Mouse (Mus musculus) midbrain, embryonic 16.5 days (tissue): ENCODE results near the gene Pkp1. TPM values are rescaled to one million over a fixed set of nuclear protein-coding genes. Genes with fewer than 3 reads are reported as not detected.

Source experiments
- ATAC-seq: fragments of 200-750 bp; cut with Nextera tagmentation; 2 replicates; pipeline ENCODE4 v1.8.0; 2017; ENCODE audit warnings: moderate TSS enrichment
- H3K27ac ChIP-seq: fragments of 300-500 bp; sonication (generic); 2 replicates; pipeline ENCODE4 v1.5.1; 2014; ENCODE audit warnings: mild to moderate bottlenecking, low read length, mixed read lengths
- H3K27me3 ChIP-seq: fragments of 300-500 bp; sonication (generic); 2 replicates; pipeline ENCODE4 v1.6.1; 2014; ENCODE audit warnings: low read depth, low read length, mixed read lengths; ENCODE audit not compliant: control insufficient read depth, insufficient read depth
- H3K36me3 ChIP-seq: fragments of 300-500 bp; sonication (generic); 2 replicates; pipeline ENCODE4 v1.6.1; 2014; ENCODE audit warnings: mild to moderate bottlenecking, low read length, moderate library complexity, mixed read lengths; ENCODE audit not compliant: control insufficient read depth, insufficient read depth
- H3K4me1 ChIP-seq: fragments of 300-500 bp; sonication (generic); 2 replicates; pipeline ENCODE4 v1.6.1; 2014; ENCODE audit warnings: mild to moderate bottlenecking, low read length, mixed read lengths; ENCODE audit not compliant: control insufficient read depth, insufficient read depth
- H3K4me2 ChIP-seq: fragments of 300-500 bp; sonication (generic); 2 replicates; pipeline ENCODE4 v1.6.1; 2014; ENCODE audit warnings: mild to moderate bottlenecking, low read length, mixed read lengths
- H3K4me3 ChIP-seq: fragments of 300-500 bp; sonication (generic); 2 replicates; pipeline ENCODE4 v1.5.1; 2014; ENCODE audit warnings: low read depth, mild to moderate bottlenecking, low read length, moderate library complexity, mixed read lengths
- H3K9ac ChIP-seq: fragments of 300-500 bp; sonication (generic); 2 replicates; pipeline ENCODE4 v1.6.1; 2014; ENCODE audit warnings: low read depth, low read length, mixed read lengths
- H3K9me3 ChIP-seq: fragments of 300-500 bp; sonication (generic); replicated peaks from 2 replicates; pipeline ENCODE4 v1.6.1; 2014; ENCODE audit warnings: mild to moderate bottlenecking, low read length, mixed read lengths; ENCODE audit not compliant: control insufficient read depth, poor library complexity, severe bottlenecking
- WGBS: fragments of 180-500 bp; shearing (Covaris S2); extraction: QIAGEN DNeasy Blood & Tissue Kit; methylation state at CpG from one replicate; pipeline ENCODE4 v1.1.7; 2014; 5-methylcytosine and 5-hydroxymethylcytosine counted together
- polyA plus RNA-seq: library from polyadenylated mRNA; unstranded; fragments of >200 nt; fragmentation: Nextera tagmentation; extraction: Ambion mirVana; gene quantifications from 2 replicates; pipeline ENCODE4 v1.2.1, GENCODE M21; 2015

The Pkp1 gene
- polyA plus RNA-seq, 1 experiment from 2014 or later, result not detected

DNA sequence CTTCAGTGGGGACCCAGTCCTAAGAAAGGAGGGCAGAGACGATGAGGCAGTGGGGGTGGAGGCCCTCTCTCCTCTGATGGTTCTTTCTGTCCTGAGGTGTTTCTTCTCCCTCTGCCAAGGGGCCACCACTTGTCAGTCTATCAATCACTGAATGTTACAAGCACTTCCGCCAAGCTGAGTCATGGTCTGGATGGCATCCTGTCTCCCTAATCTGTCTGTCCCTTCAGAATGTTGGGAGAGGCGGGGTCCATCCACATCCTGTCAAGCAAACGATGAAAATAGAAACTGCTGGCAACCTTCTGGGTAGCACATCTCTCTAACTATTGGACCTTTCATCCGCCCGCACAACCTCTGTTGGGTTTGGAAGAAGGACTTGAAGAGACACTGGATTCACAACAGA is 74.5 kb downstream of the Pkp1 start:
- no peak overlapping the region for H3K27ac ChIP-seq
- H3K27me3 ChIP-seq, result no peaks in the 10 kb centered on the region
- 86% methylated on average over 6 of the region's 6 CpGs for WGBS
- no peaks in the 10 kb centered on the region for H3K4me1 ChIP-seq
- H3K9ac ChIP-seq, result no peak overlapping the region
- H3K4me3 ChIP-seq, result no peak overlapping the region
- H3K36me3 ChIP-seq, result no peaks in the 10 kb centered on the region
- no peaks in the 10 kb centered on the region for H3K9me3 ChIP-seq
- no peak for ATAC-seq
- no peak overlapping the region for H3K4me2 ChIP-seq

GRCm38 (mm10) chr1:135843519-135844262 is 75.3 kb downstream of the Pkp1 start:
- no peak for ATAC-seq
- 87% methylated on average over 10 of the region's 10 CpGs for WGBS
- Histone ChIP-seq H3K9me3 (no peaks in the 10 kb centered on the region), H3K4me3 (no peak overlapping the region), H3K27me3 (no peaks in the 10 kb centered on the region), H3K27ac (no peak overlapping the region), H3K4me2 (no peak overlapping the region), H3K9ac (no peak overlapping the region), H3K4me1 (no peaks in the 10 kb centered on the region), H3K36me3 (no peaks in the 10 kb centered on the region)

DNA sequence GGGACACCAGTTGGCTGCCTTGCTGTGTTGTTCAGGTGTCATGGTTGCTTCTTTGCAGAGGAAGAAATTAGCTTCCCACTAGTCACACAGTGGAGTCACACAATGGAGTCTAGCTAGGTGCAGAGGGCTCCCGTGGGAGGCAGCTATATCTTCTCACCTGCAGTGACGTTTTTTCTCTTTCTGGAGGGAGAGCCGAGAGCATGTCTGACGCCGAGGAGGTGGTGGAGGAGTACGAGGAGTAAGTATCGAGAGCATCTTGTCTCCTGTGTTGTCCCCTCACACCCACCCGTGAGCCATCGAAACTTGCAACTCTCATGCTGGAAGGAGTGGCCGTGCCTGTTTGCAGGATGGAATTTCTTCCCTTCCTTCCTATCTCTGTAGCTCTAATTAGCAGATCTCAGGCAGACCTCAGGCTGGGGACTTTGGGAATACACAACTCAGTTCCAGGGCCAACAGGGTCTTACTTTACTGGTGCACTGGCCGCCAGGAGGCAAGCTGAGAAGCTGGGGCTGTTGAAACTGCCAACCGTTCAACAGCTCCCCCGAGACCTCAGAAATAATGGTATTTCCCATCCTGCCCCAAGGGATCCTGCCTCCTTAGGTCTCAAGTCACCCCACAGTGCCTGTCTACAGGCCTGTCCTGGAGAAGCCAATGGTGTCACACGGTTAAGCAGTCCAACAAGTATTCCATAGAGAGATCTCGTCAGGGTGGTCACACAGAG is 78.2 kb downstream of the Pkp1 start:
- Histone ChIP-seq H3K9ac (no peak overlapping the region), H3K4me1 (no peaks in the 10 kb centered on the region), H3K9me3 (no peaks in the 10 kb centered on the region), H3K4me2 (no peak overlapping the region), H3K27ac (no peak overlapping the region), H3K27me3 (no peaks in the 10 kb centered on the region), H3K36me3 (no peaks in the 10 kb centered on the region), H3K4me3 (no peak overlapping the region)
- WGBS, result 72% methylated on average over 15 of the region's 15 CpGs
- no peak for ATAC-seq

DNA sequence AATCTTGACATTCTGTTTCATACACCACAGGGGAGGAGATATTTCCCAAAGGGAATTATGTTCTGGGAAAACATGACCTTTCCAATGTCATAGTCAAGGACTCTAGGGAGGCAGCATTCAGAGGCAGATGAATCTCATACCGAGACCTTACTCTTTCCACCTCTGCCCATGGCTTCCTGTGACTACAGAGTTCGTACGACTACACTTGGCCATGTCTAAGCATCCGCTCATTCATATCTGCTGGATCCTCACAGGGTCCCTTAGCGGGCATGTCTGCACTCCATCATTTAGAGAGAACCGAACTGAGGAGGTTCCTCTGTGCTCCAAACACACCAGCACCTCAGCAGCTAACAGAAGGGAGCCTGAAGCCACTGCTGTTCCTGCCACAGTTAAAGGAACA is 79.9 kb downstream of the Pkp1 start:
- no peak overlapping the region for H3K4me3 ChIP-seq
- WGBS, result 89% methylated on average over 6 of the region's 6 CpGs
- H3K27me3 ChIP-seq, result no peaks in the 10 kb centered on the region
- no peaks in the 10 kb centered on the region for H3K36me3 ChIP-seq
- no peak overlapping the region for H3K9ac ChIP-seq
- H3K4me2 ChIP-seq, result no peak overlapping the region
- ATAC-seq, result no peak
- no peaks in the 10 kb centered on the region for H3K4me1 ChIP-seq
- no peak overlapping the region for H3K27ac ChIP-seq
- H3K9me3 ChIP-seq, result no peaks in the 10 kb centered on the region

DNA sequence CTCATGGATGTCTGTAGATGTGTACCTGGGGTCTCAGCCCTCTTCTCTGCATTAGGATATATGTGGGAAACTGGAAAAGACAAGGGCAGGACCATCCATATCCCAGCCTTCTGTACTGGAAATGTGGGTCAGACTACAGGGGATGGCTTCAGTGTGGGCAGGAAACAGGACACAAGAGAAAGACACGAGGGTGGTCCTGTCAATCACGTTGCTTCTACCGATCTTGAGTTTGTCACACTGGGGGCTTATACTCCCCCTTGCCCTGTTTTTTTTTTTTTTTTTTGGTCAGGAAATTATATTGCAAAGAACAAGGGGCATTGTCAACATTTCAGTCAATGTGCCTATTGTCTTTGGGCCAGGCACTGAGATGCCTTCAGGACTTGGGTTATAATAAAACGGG is 80.4 kb downstream of the Pkp1 start:
- no peak for ATAC-seq
- H3K9me3 ChIP-seq, result no peaks in the 10 kb centered on the region
- WGBS, result 74% methylated on average over 4 of the region's 4 CpGs
- H3K4me3 ChIP-seq, result no peak overlapping the region
- no peak overlapping the region for H3K27ac ChIP-seq
- no peak overlapping the region for H3K4me2 ChIP-seq
- H3K36me3 ChIP-seq, result no peaks in the 10 kb centered on the region
- no peaks in the 10 kb centered on the region for H3K4me1 ChIP-seq
- no peak overlapping the region for H3K9ac ChIP-seq
- H3K27me3 ChIP-seq, result no peaks in the 10 kb centered on the region

GRCm38 (mm10) chr1:135835716-135836483 is 83.1 kb downstream of the Pkp1 start, which contains the start of gene Tnnt2:
Gene Tnnt2, plus strand, starts transcription at chr1:135836354.
- Histone ChIP-seq H3K36me3 (no peaks in the 10 kb centered on the region), H3K9me3 (no peaks in the 10 kb centered on the region), H3K27ac (no peak within 1 kb of the TSS), H3K4me1 (no peaks in the 10 kb centered on the region), H3K4me3 (no peak within 1 kb of the TSS), H3K9ac (no peak within 1 kb of the TSS), H3K27me3 (no peaks in the 10 kb centered on the region), H3K4me2 (no peak within 1 kb of the TSS)
- no peak for ATAC-seq
- 54% methylated on average over 9 of the region's 9 CpGs for WGBS

- 82% methylated on average over 8 of the region's 8 CpGs for WGBS
- H3K9me3 ChIP-seq, result no peaks in the 10 kb centered on the region
These were observed 84.0 kb downstream of the Pkp1 start for GRCm38 (mm10) chr1:135834983-135835382.

GRCm38 (mm10) chr1:135834206-135834859 is 84.7 kb downstream of the Pkp1 start:
- WGBS, result 74% methylated on average over 6 of the region's 6 CpGs
- ATAC-seq, result no peak
- H3K27ac ChIP-seq, result no peak overlapping the region
- H3K27me3 ChIP-seq, result no peaks in the 10 kb centered on the region
- H3K36me3 ChIP-seq, result no peaks in the 10 kb centered on the region
- H3K4me1 ChIP-seq, result no peaks in the 10 kb centered on the region
- H3K9ac ChIP-seq, result no peak overlapping the region
- H3K4me2 ChIP-seq, result no peak overlapping the region
- H3K9me3 ChIP-seq, result no peaks in the 10 kb centered on the region
- H3K4me3 ChIP-seq, result no peak overlapping the region

More at GRCm38 (mm10) chr1:135834983-135835382, 84.0 kb downstream of the Pkp1 start:
- Histone ChIP-seq H3K4me1 (no peaks in the 10 kb centered on the region), H3K27ac (no peak overlapping the region), H3K27me3 (no peaks in the 10 kb centered on the region), H3K36me3 (no peaks in the 10 kb centered on the region), H3K4me3 (no peak overlapping the region), H3K9ac (no peak overlapping the region), H3K4me2 (no peak overlapping the region)
- ATAC-seq, result no peak
